Mouse (Mus musculus) embryonic facial prominence, embryonic 10.5 days (tissue): ENCODE data around the gene Creld2. TPM values are rescaled to one million over a fixed set of nuclear protein-coding genes. Genes with fewer than 3 reads are reported as not detected.
"Not testable (repeated sequence)": the region's sequence is repeated elsewhere in the genome, so short reads cannot be mapped to it uniquely, and the experiment has no call there.

Experiments
- DNase-seq: peaks from one replicate; pipeline ENCODE4 v3.0.0-alpha.2; 2017; ENCODE audit warnings: low spot score
- H3K27ac ChIP-seq: fragments of 300-500 bp; sonication (generic); replicated peaks from 2 replicates; pipeline ENCODE4 v1.5.1; 2016; ENCODE audit warnings: mild to moderate bottlenecking
- H3K27me3 ChIP-seq: fragments of 300-500 bp; sonication (generic); replicated peaks from 2 replicates; pipeline ENCODE4 v1.6.1; 2016; ENCODE audit warnings: low read depth, mild to moderate bottlenecking; ENCODE audit not compliant: poor library complexity, severe bottlenecking
- H3K36me3 ChIP-seq: fragments of 300-500 bp; sonication (generic); replicated peaks from 2 replicates; pipeline ENCODE4 v1.6.1; 2016; ENCODE audit warnings: mild to moderate bottlenecking, moderate library complexity
- H3K4me1 ChIP-seq: fragments of 300-500 bp; sonication (generic); 2 replicates; pipeline ENCODE4 v1.6.1; 2016
- H3K4me3 ChIP-seq: fragments of 300-500 bp; sonication (generic); 2 replicates; pipeline ENCODE4 v1.5.1; 2016; ENCODE audit warnings: mild to moderate bottlenecking, moderate library complexity
- H3K9me3 ChIP-seq: fragments of 300-500 bp; sonication (generic); 2 replicates; pipeline ENCODE4 v1.6.1; 2016; ENCODE audit warnings: mild to moderate bottlenecking
- WGBS: fragments of 180-500 bp; shearing (Covaris S2); methylation state at CpG from one replicate; pipeline ENCODE4 v1.1.7; 2016; 5-methylcytosine and 5-hydroxymethylcytosine counted together
- polyA plus RNA-seq: library from polyadenylated mRNA; unstranded; fragments of >200 nt; fragmentation: Nextera tagmentation; extraction: Ambion mirVana; gene quantifications from 2 replicates; pipeline ENCODE4 v1.2.1, GENCODE M21; 2016

Creld2 gene
- polyA plus RNA-seq: 92.2 and 93.9 TPM in 2 replicates

DNA sequence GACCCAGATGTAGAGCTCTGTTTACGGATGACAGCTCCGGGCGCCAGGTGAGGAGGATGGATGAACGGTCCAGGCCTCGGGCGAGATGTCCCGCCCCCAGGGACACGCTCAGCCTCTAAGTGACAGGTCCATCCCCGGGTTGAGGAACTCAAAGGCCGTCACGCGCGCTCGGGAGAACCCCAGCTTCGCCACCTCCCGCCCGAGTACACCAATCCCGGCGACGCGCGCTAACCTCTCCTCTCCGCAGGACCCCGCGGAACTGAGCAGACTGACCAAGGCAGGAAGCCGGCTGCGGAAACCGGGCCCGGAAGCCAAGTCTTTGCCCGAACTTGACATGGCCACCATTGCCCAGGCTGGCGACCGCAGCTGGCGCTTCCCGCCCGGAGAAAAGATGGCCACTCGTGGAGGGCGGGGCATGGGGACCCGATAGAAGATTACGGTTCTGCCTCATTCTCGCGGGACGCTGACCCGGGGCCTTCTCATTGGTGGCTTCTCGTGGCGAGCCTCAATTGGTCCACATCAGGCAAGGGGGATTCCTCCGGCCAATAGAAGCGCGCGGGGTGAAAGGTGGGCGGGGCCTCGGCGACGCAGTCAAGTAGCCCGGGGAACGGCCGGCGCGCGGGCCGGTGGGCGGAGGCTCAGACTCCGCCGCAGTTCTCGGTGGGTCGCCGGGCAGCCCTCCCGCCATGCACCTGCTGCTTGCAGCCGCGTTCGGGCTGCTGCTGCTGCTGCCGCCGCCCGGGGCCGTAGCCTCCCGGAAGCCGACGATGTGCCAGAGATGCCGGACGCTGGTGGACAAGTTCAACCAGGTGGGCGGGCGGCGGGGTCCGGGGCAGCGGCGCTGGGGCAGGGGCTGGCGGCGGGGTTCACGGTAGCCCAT, at the start of gene Creld2, which contains the start of gene Alg12:
Gene Creld2, plus strand, starts transcription at position 621 of the 880 bp plus-strand sequence.
Gene Alg12, minus strand, starts transcription at position 293 of the 880 bp plus-strand sequence.
- H3K4me1 ChIP-seq: peaks cover 19% of the 10 kb centered on the region
- H3K27me3 ChIP-seq: no peaks in the 10 kb centered on the region
- H3K36me3 ChIP-seq: peaks cover 61% of the 10 kb centered on the region
- DNase-seq: peak; percentile 100
- under 1% methylated on average over 88 of the region's 88 CpGs for WGBS
- H3K27ac ChIP-seq: peak within 1 kb of the TSS; percentile 86
- H3K4me3 ChIP-seq: peak within 1 kb of the TSS; percentile 78
- no peaks in the 10 kb centered on the region for H3K9me3 ChIP-seq

DNA sequence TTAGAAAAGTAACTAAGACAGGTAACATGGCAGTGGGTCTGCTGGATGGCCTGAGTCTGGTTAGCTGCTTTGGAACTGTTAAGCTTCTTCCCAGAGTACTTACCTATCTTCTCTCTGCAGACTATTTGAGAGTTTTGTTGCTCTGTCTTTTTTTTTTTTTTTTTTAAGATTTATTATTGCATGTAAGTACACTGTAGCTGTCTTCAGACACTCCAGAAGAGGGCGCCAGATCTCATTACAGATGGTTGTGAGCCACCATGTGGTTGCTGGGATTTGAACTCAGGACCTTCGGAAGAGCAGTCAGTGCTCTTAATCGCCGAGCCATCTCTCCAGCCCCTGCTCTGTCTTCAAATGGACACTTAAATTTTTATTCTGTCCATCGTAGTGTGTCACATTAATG, 44.8 kb upstream of the Creld2 start:
- peaks cover 88% of the 10 kb centered on the region for H3K36me3 ChIP-seq
- WGBS: 90% methylated on average over 5 of the region's 5 CpGs
- not testable (repeated sequence) for H3K27me3 ChIP-seq, H3K4me3 ChIP-seq, DNase-seq, H3K4me1 ChIP-seq, H3K27ac ChIP-seq, H3K9me3 ChIP-seq

DNA sequence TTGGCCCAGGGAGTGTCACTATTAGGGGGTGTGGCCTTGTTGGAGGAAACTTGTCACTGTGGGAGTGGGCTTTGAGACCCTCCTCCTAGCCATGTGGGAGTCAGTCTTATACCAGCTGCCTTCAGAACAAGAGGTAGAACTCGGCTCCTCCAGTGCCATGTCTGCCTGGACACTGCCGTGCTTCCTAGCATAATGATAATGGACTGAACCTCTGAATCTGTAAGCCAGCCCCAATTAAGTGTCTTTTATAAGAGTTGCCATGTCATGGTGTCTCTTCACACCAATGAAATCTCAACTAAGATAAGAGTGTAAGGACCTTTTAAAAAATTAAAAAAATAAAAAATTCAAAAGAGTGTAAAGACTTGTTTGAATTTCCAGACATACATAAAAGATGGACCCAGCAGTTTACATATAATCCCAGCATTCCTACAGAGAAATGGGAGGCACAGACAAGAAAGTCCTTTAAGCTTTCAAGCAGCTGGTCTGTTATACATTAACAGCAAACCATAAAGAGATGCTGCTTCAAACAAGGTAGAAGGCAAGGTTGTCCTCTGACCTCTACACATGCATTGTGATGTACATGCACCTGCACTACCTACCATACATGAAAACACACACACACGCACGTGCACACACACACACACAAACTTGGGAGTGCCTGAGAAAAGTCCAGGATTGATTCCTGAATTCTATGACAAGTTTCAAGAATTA, 27.2 kb upstream of the Creld2 start:
- no peaks in the 10 kb centered on the region for H3K9me3 ChIP-seq
- 85% methylated on average over 4 of the region's 4 CpGs for WGBS
- H3K4me3 ChIP-seq: no peak overlapping the region
- peaks cover 4% of the 10 kb centered on the region for H3K36me3 ChIP-seq
- no peaks in the 10 kb centered on the region for H3K27me3 ChIP-seq
- H3K27ac ChIP-seq: no peak overlapping the region
- no peaks in the 10 kb centered on the region for H3K4me1 ChIP-seq
- no peak for DNase-seq

DNA sequence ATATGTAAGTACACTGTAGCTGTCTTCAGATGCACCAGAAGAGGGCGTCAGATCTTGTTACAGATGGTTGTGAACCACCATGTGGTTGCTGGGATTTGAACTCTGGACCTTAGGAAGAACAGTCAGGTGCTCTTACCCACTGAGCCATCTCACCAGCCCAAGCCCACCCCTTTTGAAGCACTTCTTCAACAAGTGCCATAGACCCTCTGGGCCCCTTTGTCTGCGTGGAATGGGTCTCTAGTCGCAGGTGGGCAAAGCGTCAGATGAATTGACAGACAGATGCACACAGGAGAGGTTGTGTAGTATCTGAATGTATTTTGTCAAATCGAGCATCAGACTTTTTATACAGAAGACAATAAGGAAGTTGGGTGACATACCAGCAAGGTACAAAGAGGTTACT, 24.7 kb upstream of the Creld2 start:
- not testable (repeated sequence) for H3K27me3 ChIP-seq, DNase-seq, H3K27ac ChIP-seq, H3K4me1 ChIP-seq, H3K4me3 ChIP-seq, H3K36me3 ChIP-seq, H3K9me3 ChIP-seq
- WGBS: 85% methylated on average over 5 of the region's 5 CpGs

DNA sequence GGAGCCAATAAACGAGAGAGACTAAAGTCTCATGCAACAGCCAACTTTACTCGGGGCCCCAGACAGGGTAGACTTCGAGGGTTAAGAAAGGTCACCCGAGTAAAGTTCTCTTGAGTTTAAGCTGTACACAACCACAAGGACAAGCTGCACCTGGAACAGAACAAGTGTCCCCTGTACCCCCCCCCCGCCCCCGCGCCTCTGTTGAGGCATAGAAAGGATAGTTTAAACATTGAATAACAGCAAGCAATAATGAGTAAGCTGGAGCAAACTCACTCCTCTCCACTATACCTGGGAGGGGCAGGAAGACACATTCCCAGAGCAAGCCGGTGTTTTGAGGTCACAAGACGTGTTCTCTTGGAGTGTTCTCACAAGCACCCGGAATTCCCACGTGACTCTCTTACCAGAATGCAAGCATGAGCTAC, 19.5 kb upstream of the Creld2 start:
- no peaks in the 10 kb centered on the region for H3K4me1 ChIP-seq
- no peak overlapping the region for H3K4me3 ChIP-seq
- whole genome bisulfite sequencing: 88% methylated on average over 11 of the region's 11 CpGs
- DNase-seq: no peak
- H3K9me3 ChIP-seq: no peaks in the 10 kb centered on the region
- H3K27ac ChIP-seq: no peak overlapping the region
- H3K36me3 ChIP-seq: peaks cover 10% of the 10 kb centered on the region
- no peaks in the 10 kb centered on the region for H3K27me3 ChIP-seq

DNA sequence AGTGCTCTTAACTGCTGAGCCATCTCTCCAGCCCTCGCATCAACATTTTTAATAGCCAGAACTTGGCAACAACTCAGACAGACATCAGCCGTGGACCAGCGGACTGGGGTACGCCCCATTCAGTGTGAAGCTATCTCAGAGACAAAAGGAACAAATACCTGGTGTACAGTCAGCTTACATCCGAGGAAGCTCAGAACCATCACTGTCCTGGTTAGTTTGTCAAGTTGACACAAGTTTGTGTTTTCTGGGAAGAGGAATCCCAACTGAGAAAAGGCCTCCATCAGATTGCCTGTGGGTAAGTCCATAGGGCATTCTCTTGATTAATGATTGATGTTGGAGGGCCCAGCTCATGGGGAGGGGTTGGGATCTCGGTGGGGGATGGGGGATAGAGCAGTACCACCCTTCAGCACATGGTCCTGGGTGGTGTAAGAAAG, 18.5 kb upstream of the Creld2 start:
- 85% methylated on average over 6 of the region's 6 CpGs for WGBS
- no peak for DNase-seq
- Histone ChIP-seq H3K9me3 (no peaks in the 10 kb centered on the region), H3K27ac (no peak overlapping the region), H3K4me1 (no peaks in the 10 kb centered on the region), H3K27me3 (no peaks in the 10 kb centered on the region), H3K4me3 (no peak overlapping the region), H3K36me3 (peaks cover 20% of the 10 kb centered on the region)

DNA sequence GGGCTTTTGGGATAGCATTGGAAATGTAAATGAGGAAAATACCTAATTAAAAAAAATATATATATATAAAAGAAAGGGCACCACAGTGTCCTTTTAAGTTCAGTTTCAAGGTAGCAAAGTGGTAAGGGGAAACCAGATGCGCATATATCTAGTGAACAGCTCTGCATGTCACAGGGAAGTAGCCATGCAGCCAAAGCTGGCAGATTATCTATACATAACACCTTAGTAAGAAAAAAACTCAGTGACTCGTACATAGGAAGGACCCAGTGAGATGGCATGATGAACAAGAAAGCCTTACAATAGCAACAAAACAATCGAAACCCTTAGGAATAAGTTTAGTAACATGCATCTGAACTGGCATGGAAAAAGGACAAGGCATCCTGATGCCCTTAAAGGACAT, 17.5 kb upstream of the Creld2 start:
- H3K4me3 ChIP-seq: no peak overlapping the region

DNA sequence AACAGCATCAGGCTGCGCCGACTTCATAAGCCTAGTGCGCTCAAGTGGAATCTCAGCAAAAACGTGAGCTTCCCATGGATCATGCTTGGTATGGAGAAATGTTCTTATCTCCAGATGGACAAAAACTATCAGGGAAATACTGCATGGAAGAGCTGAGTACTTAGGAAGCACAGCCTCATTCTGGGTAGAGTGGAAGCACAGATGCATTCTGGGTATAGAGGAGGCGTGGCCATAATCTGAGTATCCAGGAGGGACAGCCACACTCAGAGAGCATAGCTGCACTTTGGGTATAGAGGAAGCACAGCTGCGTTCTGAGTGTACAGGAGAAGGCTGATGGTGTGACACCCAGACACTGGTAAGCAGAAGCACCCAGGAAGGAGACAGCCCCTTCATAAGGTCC, 17.1 kb upstream of the Creld2 start:
- no peak overlapping the region for H3K4me3 ChIP-seq
- H3K27me3 ChIP-seq: no peaks in the 10 kb centered on the region
- no peak overlapping the region for H3K27ac ChIP-seq
- WGBS: 87% methylated on average over 6 of the region's 6 CpGs
- H3K4me1 ChIP-seq: no peaks in the 10 kb centered on the region
- DNase-seq: no peak
- peaks cover 34% of the 10 kb centered on the region for H3K36me3 ChIP-seq
- no peaks in the 10 kb centered on the region for H3K9me3 ChIP-seq

More for the DNA sequence above, 17.5 kb upstream of the Creld2 start:
- 94% methylated on average over 3 of the region's 3 CpGs for WGBS
- Histone ChIP-seq H3K27ac (no peak overlapping the region), H3K36me3 (peaks cover 30% of the 10 kb centered on the region), H3K27me3 (no peaks in the 10 kb centered on the region), H3K9me3 (no peaks in the 10 kb centered on the region), H3K4me1 (no peaks in the 10 kb centered on the region)
- no peak for DNase-seq

DNA sequence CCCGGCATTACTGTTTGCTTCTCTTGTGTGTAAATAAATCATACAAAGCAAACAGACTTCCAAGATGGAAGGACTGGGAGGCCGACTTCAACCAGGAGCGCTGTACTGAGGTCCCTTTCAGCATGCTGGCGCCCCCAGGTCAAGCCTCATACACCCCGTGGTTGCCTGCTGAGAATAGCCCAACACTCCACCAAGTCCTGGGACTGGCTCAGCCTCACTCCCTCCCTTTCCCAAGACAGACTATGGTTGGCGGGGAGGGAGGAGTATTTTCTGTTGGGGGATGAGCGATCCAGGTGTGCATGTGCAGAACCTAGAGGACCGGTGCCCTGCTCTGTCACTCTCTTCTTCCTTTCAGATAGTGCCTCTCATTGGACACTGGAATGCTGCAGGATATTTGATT, 11.3 kb upstream of the Creld2 start:
- Histone ChIP-seq H3K4me3 (no peak overlapping the region), H3K27ac (no peak overlapping the region), H3K27me3 (no peaks in the 10 kb centered on the region), H3K4me1 (no peaks in the 10 kb centered on the region), H3K36me3 (peaks cover 82% of the 10 kb centered on the region), H3K9me3 (no peaks in the 10 kb centered on the region)
- WGBS: 84% methylated on average over 8 of the region's 8 CpGs
- no peak for DNase-seq

DNA sequence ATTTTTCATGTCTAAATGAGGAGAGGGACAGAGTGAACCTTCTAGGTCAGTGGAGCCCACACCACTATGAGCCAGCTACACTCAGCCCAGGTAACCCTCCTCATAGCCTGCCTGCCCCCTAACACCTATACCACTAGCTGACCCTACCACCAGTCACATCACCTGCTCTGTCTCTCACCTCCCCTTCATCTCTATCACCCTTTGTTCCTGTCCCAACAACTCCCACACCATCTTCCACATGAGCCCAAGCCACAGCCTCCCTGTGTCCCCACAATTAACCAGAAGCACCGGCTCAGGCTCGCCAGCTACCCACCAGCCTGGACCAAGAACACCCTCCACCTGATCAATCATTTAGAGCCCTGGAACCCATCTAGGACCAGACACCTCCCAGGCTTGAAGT, 9.1 kb upstream of the Creld2 start:
- Histone ChIP-seq H3K4me3 (no peak overlapping the region), H3K36me3 (peaks cover 90% of the 10 kb centered on the region), H3K27ac (no peak overlapping the region), H3K9me3 (no peaks in the 10 kb centered on the region), H3K27me3 (no peaks in the 10 kb centered on the region), H3K4me1 (no peaks in the 10 kb centered on the region)
- 90% methylated on average over 2 of the region's 2 CpGs for WGBS
- DNase-seq: no peak

DNA sequence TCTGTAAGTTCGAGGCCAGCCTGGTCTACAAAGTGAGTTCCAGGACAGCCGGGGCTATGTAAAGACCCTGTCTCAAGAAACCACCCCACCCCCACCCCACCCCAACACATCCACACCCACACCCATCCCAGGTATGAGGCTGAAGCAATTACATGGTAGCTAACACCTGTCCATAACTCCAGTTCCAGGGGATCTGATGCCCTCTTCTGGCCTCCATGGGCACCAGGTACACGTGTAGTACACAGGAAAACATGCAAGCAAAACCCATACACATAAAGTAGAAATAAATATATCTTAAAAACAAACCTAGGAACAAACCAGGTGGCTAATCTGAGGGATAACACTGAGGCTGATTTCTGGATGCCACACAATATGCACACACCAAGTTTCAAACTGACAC, 6.2 kb upstream of the Creld2 start:
- Histone ChIP-seq H3K4me1 (peaks cover under 1% of the 10 kb centered on the region; the same call in 1 of the 2 replicates), H3K9me3 (no peaks in the 10 kb centered on the region), H3K36me3 (peaks cover 80% of the 10 kb centered on the region), H3K27me3 (no peaks in the 10 kb centered on the region), H3K4me3 (no peak overlapping the region), H3K27ac (no peak overlapping the region)
- 92% methylated on average over 3 of the region's 3 CpGs for WGBS
- no peak for DNase-seq

DNA sequence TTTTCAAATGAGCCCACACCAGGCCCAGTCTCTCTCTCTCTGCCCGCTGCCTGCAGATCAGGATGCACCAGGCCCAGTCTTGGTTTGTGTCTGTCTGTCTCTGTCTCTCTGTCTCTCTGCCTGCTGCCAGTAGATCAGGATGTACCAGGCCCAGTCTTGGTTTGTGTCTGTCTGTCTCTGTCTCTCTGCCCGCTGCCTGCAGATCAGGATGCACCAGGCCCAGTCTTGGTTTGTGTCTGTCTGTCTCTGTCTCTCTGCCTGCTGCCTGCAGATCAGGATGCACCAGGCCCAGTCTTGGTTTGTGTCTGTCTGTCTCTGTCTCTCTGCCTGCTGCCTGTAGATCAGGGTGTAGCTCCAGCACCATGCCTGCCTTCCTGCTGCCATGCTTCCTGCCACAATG, 5.6 kb upstream of the Creld2 start:
- not testable (repeated sequence) for H3K9me3 ChIP-seq, H3K27me3 ChIP-seq, H3K27ac ChIP-seq, DNase-seq, H3K4me3 ChIP-seq, H3K4me1 ChIP-seq
- whole genome bisulfite sequencing: 98% methylated on average over 2 of the region's 2 CpGs
- peaks cover 74% of the 10 kb centered on the region for H3K36me3 ChIP-seq
